Mouse (Mus musculus): ENCODE measurements around the gene Spata25.

DNA sequence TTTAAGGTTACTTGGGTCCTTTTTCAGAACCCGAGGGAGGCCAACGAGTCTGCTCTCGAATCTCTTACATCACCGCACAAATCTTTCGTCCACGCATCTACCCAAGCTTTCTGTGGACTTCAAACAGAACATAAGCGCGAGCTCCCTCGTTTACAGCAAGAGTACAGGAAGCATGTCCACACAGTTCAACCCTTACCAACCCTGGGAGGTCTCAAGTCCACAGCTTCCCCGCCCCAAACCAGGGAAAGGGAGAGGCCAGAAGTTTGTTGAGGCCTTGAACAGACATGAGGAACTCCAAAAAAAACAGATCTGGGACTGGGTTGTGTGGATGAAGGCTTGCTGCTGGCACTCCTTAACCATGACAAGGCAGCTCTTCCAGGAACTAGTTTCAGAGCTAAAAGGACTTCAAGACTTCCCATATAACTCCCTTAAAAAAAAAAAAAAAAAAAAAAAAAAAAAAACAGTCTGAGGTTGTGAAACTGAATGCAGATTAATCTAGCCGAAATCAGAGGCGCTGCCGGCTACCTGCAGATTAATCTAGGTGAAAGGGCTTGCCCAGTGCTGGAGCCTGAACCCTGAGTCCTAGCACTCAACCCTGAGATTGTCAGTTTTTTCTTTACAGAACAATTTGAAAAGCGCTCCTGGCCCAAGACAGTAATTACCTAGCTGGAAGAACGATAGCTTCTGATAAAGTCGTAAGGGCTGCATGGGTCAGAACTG, 25.0 kb downstream of the Spata25 start:
- TF ChIP-seq CTCF (IDR thresholded peaks at IDR 0.05; ENCODE audit: low read depth) (no peak), EP300 (optimal IDR thresholded peaks at IDR 0.05) (no peak)
